Mouse (Mus musculus): ENCODE data around the gene Grm5. TPM values are rescaled to one million over a fixed set of nuclear protein-coding genes. Genes with fewer than 3 reads are reported as not detected.

The Grm5 gene
- not detected in 2 replicates for total RNA-seq (2014; fragmentation: Nextera tagmentation)
- total RNA-seq (2017) = not detected in 2 replicates

DNA sequence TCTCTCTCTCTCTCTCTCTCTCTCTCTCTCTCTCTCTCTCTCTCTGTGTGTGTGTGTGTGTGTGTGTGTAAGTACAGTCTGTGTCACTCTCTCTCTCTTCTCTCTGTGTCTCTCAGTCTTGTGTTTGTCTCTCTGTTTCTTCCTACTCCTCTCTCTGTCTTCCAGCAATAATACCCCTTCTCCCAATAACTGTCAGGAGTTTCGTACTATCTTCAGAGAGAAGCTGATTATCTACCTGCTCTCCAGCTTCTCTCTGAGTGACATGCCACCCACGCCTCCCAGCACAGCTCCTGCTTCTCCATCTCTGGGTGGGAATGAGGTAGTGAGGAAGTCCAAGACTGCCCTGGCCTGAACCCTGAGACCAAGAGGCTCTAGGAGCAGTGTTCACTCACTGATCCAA is at the start of gene Grm5:
Gene Grm5 (plus strand): TSS at position 301 of the 400 bp plus-strand sequence.
- ATAC-seq (replicated peaks; ENCODE audit: low FRiP score, low TSS enrichment, poor library complexity, severe bottlenecking) = no peak

DNA sequence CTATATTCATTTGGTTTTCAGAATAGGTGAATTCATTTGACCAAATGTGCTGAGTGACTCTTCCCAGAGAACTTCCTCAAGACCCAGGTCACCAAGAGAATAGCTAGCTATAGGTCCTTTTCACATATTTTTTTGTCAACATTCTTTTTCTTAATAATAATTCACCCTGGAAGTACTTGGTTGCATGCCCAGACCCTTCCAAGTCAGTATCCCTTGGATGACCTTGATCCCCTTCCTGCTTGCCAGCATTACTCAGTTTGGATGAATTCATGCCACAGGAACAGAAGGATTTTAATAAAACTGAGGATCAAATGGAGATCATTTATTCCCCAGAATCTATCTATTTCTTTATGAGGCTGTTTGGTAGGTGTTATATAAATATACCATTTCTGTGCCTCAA is 44.9 kb upstream of the Grm5 start:
- ATAC-seq (replicated peaks; ENCODE audit: low FRiP score, low TSS enrichment, poor library complexity, severe bottlenecking) = no peak

DNA sequence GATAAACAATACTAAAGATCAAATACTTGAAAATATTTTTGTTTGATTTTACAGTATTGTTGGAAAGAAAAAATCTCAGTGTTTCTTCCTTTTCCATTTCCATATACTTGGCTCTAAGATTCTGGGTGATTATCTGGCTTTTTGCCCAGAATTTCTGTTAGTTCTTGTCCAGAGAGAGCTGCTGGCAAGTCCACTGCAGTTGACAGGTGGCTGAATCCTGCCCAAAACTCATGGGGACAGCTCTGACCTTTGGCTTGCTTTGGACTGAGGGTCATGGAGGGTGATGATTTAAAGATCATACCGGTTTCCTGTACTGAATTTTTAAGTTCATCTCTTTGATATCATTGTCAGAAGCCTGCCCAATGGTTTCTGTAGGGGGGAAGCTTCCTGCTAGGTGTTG is 18.7 kb upstream of the Grm5 start:
- ATAC-seq (replicated peaks; ENCODE audit: low FRiP score, low TSS enrichment, poor library complexity, severe bottlenecking) = no peak

DNA sequence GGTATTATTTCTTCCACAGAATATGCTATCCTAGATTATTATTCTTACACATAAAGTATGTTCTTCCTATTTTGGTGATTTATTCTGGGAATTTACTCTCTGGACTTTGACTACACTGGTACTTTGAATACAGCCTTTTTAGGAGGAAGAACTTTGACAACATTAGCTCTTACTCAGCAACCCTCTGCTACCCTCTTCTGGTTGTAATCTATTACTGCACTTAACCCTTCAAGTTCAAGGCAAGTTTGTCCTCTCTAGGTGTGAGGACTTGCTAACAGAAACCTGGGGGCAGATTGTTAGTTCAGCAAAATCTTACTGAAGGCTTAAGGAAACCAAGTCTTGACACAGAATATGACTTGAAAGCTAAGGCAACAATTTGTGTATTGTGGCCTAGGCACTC is 17.5 kb upstream of the Grm5 start:
- ATAC-seq (replicated peaks; ENCODE audit: low FRiP score, low TSS enrichment, poor library complexity, severe bottlenecking) = peak; percentile 61; the same call in 1 of the 2 replicates

DNA sequence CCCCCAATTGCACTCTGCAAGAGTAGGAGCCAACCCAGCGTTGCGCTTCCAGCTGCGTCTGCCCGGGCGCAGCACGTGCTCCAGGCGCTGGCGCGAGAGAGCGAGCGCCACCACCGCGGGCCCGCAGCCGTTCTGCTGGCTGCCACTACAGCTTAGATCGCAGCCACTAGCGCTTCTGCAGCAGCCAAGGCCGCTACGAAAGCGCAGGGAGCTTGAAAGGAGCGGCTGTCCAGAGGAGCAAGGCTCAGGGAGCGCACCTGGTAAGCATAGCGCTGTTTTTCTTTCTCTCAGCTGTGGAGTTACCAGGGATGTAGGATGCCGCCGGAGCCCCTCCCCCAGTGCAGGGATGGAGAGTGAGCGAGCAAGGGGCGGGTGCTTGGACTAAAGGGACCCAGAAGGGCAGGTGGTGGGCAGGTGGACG is 323 bp downstream of the Grm5 start:
- no peak for ATAC-seq (replicated peaks; ENCODE audit: low FRiP score, low TSS enrichment, poor library complexity, severe bottlenecking)

DNA sequence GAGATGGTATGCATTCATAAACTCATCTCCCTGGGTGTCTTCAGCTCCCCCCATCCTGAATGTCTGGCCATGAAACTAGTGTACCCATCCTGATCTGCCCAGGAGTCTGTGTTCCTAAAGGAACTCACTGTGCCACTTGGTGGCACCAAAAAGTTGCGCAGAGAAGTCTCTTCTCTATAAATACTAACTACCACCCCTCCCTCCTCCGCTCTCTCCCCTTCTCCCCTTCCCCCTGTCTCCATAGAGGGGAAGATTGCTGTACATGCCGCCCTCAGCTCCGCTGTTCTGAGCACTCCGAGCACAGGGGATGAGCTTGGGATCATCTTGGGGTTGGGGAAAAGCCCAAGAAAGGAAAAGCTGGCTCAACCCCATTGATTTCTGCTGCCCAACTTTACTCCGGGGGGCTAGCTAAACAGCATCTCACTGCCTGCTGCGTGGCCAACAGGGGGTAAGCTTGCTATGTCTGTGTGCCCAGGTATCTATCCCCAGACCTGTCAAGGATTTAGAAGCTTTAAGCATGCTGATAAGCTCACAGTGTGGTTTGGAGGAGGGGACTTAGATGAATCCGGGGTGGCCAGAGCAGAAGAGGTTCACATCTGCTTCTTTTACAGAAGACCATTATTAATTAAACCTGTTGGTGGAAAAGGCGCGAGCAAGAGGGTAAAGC is 2.4 kb downstream of the Grm5 start:
- ATAC-seq (replicated peaks; ENCODE audit: low FRiP score, low TSS enrichment, poor library complexity, severe bottlenecking) = no peak

DNA sequence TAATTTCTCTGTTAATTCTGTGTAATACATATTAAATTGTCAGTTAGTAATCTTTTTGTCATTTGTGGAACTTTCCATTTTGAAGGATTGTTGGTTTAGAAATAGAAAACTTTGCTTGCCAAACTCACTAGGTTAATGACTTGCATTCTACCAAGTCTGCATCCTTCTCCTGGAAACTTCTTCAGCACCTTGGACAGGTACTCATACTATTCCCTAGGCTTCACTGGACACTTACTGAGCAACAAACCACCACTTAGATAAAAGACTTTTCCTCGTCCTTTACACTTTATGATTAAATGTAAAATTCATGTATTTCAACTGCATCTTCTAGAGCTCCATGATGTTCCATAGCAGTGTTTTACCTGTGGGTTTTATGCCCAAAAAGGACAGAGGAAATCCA is 4.0 kb downstream of the Grm5 start:
- no peak for ATAC-seq (replicated peaks; ENCODE audit: low FRiP score, low TSS enrichment, poor library complexity, severe bottlenecking)

DNA sequence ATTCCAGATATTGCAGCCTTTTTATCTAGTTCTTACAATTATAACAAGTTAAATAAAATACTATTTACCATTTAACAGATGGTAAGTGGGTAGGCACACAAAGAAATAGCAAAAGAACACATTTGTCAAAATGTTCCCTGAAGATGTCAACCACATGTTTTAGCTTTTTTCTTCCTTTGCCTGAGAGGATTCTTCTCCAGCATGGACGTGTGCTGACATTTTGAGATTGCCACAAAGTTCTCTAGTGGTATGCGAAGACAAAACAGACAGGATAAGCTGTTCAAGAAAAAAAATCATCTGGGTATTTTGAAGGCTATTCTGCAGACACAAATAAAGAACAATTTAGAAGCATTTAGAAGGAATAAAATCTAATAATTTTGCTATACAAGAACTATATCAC is 42.3 kb downstream of the Grm5 start:
- no peak for ATAC-seq (replicated peaks; ENCODE audit: low FRiP score, low TSS enrichment, poor library complexity, severe bottlenecking)

DNA sequence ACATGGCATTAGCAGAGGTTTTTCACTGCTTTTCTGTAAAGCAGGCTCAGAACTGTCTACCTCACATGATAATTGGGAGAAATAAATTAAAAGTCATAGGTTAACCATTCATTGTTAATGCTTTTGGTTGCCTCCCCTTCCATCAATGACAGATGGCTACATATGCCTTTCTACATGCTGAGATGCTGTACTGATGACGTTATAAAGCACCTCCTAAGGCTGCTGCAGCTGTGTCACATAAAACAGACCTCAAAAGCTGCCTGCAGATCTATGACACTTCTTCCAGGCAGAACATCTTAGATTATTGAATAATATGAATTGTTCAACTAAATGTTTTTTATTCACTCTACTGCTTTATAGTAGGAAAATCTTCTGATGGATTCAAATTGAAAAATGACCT is 51.6 kb downstream of the Grm5 start:
- ATAC-seq (replicated peaks; ENCODE audit: low FRiP score, low TSS enrichment, poor library complexity, severe bottlenecking) = no peak

DNA sequence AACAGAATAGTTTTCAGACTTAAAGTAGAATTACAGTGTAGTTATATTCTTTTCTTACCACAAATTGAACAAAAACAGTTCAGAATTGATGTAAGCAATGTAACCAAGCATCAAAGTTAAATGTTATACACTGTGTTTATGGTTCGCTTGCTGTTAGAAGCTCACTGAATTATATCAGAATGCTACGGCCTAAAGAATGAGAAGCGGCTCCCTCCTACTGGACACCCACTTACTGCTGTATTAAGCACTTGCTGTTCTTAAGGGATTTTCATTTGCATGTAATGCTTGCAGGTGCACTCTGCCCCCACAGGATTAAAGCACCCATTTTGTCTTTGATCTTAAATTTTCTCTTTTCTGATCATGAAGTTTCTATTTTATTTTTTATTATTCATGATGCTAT is 66.6 kb downstream of the Grm5 start:
- ATAC-seq (replicated peaks; ENCODE audit: low FRiP score, low TSS enrichment, poor library complexity, severe bottlenecking) = no peak

DNA sequence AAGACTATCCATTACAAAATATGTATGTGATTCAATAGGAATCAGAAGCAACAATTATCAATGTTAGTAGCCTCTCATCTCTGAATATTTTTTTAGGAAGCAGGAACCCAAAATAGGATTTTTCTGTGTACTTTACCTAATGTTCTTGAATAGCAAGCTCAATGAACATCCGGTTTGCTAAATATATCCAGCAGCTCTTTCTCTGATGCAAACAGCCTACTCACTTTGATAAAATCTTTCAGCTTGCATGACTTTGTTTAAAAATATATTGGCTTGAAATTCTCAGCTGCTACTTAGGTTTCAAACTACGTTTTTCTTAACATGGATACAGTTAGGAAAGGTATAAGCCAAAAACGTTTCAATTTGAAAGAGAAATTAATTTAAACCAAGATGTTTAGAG is 77.8 kb downstream of the Grm5 start:
- ATAC-seq (replicated peaks; ENCODE audit: low FRiP score, low TSS enrichment, poor library complexity, severe bottlenecking) = no peak

DNA sequence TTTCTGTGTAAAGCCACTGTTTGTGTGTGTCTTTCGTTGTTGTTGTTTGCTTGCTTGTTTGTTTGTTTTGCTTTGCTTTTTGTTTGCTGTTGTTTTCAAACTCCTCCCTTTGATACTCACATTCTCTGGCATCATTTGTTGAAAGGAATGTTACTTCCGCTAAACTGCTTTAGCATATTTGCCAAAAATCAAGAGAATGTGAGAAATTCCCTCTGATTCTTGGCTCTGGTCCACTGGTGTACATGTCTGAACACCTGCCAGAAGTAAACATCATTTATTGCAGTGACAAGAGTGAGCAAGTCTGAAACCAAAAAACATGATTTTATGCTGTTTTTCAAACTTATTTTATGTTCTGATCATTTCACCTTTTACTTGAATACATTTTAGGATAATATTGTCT is 80.1 kb downstream of the Grm5 start:
- no peak for ATAC-seq (replicated peaks; ENCODE audit: low FRiP score, low TSS enrichment, poor library complexity, severe bottlenecking)

DNA sequence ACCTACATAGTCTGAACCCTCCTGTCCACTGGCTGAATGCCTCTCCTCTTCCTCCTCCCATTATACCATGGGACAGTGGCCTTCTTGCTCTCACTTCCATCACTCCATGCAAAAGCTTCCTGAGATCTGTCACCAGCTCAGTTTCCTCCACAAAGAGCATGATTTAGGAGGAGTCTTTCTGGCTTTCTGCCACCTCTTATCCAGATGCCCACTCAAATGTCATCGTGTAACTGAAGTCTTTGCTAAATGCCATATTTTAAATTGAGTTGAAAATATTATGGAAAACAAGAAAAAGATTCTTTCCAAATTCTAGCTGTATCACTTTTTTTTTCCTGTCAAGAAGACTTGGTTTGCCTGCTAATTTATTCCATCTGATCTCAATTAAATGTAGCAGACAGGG is 132.4 kb downstream of the Grm5 start:
- ATAC-seq (replicated peaks; ENCODE audit: low FRiP score, low TSS enrichment, poor library complexity, severe bottlenecking) = no peak

DNA sequence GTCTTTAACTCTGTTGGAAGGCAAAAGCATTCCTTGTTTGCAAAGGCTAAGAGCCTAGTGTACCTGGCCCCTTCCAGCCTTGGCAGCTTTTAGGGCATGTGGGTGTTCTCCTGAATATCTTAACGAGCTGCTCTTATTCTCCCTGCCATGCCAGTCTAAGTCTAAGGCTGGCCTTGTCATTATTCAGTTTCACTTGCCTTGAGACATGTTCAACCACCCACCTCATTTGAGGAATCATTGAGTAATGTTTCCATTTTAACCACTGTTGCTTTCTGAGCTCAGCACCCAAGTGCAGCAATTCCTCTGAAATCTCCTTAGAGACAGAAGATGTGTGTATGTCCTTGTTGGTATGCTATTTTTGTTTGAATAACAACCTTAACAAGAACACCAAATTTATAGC is 134.7 kb downstream of the Grm5 start:
- ATAC-seq (replicated peaks; ENCODE audit: low FRiP score, low TSS enrichment, poor library complexity, severe bottlenecking) = no peak

DNA sequence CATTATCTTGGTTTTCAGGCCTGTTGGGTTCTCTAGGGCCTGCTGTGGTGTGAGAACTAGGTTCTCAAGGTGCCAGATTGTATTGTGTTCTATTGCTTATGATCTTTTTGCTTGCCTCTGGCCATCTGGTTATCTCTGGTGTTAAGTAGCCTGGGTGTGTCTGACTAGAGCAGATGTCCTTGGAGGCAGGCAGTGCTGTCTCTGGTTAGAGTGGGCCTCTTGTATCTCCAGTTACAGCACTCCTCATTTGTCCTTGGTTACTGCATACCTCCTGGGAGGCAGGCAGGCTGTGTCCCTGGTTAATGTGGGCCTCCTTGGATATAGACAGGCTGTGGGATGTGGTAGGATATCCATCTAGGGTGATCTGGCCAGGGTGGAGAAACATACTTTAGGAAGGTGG is 150.5 kb downstream of the Grm5 start:
- no peak for ATAC-seq (replicated peaks; ENCODE audit: low FRiP score, low TSS enrichment, poor library complexity, severe bottlenecking)

DNA sequence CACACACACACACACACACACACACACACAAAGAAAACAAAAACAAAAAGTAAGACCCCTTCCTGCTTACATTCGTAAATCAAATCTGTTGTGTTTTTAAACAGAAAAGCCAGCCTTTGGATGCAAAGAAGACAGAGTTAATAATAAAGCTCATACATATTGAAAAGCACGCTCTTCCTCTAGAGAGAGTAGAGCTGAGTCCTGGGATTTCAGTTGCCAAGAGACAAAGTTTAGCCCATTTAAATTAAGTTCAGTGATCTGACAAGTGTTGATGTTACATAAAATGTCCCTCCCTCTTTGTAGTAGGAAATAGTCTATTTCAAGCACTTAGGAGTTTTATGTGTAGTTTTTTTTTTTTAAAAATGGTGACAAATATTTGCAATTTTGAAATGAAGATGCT is 178.0 kb downstream of the Grm5 start:
- ATAC-seq (replicated peaks; ENCODE audit: low FRiP score, low TSS enrichment, poor library complexity, severe bottlenecking) = no peak

DNA sequence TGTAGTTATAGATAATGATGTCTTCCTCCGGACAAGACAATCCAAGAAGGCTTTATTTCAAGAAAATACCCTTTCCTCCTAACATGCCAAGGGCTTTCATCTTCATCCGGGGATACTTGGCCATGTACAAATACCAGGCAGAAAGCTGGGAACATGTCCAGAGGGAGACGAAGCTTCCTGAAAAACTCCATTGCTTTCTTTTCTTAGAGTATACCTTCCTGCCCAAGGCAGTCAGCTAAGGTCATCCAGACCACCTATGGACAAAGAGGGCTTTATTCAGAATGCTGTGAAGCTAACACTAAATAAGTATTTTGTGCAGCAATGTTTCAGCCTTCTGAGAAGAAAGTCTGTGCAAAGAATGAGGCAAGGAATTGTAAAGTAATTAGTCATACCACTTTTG is 178.4 kb downstream of the Grm5 start:
- no peak for ATAC-seq (replicated peaks; ENCODE audit: low FRiP score, low TSS enrichment, poor library complexity, severe bottlenecking)

DNA sequence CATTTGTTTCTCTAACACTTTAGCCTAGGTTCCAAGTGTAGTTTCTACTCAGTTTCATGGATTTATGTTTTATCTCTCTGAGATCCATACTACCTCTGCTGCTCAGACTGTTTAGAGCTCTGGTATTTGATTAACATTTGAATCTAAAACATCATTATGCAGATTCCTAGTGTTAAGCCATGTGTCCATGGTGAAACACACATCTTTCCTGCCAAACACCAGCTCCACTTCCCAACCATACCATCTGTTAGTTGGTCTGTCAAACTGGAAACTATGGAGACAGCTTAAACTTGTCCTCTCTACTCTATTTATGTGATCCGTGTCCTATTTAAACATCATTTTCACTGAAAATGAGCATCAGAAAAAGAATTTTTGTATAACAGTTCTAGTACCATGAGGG is 203.6 kb downstream of the Grm5 start:
- ATAC-seq (replicated peaks; ENCODE audit: low FRiP score, low TSS enrichment, poor library complexity, severe bottlenecking) = no peak

DNA sequence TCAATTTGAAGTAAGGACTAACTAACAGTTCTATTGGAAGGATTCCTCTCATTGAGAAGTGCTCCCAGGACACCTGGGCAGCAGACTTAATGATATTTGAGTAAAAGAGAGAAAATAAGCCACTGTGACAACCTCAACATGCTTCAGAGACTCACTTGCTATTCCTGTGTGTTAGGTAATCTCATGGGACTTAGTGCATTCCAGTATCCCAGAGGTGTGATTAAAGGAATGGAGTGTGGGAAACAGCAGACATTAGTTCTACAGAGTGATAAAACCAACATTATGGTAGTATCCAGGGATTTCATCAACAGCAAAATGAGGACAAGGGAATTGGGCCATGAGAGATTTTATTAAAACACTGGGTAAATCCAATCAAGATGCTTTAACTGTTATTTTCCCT is 205.0 kb downstream of the Grm5 start:
- ATAC-seq (replicated peaks; ENCODE audit: low FRiP score, low TSS enrichment, poor library complexity, severe bottlenecking) = no peak

DNA sequence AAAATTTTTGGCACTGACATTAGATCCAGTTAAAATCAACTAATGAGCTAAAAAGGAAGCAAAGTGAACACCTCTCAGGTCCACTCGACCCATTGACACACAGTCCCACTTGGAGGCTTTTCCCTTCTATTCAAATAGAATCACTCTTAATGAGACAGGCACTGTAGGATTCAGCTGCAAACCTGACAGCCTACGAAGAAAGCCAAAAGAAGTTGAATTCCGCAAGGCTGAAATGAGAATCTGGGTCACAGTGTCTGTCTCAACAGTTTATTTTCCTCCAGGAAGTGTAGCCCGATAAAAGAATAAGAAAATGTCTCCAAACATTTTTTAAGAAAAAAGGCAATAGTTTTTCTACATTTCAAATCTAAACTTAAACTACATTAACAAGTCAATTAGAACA is 209.9 kb downstream of the Grm5 start:
- ATAC-seq (replicated peaks; ENCODE audit: low FRiP score, low TSS enrichment, poor library complexity, severe bottlenecking) = no peak

DNA sequence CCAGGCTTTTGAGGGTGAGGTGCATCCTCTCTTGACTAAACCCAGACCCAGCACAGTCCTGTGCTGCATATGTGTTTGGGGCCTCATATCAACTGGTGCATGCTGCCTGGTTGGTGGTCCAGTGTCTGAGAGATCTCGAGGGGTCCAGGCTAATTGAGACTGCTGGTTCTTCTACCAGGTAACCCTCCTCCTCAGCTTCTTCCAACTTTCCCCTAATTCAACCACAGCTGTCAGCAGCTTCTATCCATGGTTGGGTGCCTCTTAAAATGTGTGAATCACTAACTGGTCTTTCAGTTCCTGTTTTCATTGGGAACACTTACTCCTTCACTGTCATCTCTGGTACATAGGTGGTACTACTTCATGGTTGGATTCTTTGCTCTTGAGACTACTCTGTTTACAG is 240.9 kb downstream of the Grm5 start:
- no peak for ATAC-seq (replicated peaks; ENCODE audit: low FRiP score, low TSS enrichment, poor library complexity, severe bottlenecking)

DNA sequence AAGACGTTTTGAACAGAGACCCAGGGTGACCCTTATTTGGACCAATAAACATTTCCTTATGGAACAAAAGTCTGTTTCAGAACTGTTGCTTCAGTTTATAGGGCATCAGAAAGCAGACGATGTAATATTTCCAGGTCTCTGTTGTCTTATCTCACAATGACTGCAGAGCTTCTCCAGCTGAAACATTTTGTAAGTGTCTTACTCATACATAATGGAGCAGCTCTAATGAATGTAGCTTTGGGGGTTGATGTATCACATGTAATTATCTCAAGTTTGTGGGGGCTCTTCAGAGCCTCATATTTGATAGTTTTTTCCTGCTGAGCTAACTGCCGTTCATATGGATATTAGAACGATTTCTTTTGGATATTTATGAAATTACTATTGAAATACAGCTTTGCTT is 250.7 kb downstream of the Grm5 start:
- no peak for ATAC-seq (replicated peaks; ENCODE audit: low FRiP score, low TSS enrichment, poor library complexity, severe bottlenecking)

All from megakaryocyte-erythroid progenitor cell, adult 5-6 weeks (primary cell).